Mouse (Mus musculus) Muller cell, postnatal 12 days (primary cell): ENCODE results near the gene Tmem233.
A peak's percentile ranks its signal among the peaks of the same experiment; 100 is the strongest.

Experiments
- DNase-seq: peaks from one replicate; pipeline ENCODE4 v3.0.0-alpha.2; 2015; ENCODE audit errors: inconsistent ontology term

Tmem233 gene

DNA sequence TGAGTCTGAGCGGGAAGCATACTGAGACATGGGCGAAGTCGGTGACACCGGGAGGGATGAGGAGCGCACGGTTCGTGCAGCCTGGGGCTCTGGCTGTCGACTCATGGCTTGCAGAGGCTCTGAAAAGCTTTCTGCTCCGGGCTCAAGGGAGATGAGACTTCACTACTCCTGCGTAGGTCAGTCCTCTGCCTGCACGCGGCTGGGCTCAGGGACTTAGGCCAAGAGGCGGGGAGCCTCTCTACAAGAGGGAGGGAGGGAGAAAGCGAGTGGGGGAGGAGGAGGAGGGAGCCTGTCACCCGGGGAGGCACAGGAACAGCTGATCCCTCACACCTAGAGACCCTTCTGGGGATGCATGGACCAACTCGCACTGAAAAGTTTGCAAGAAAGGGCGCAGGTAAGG is at the start of gene Tmem233:
Tmem233 (minus strand) TSS at position 164 of the 400 bp plus-strand sequence.
- no peak for DNase-seq

DNA sequence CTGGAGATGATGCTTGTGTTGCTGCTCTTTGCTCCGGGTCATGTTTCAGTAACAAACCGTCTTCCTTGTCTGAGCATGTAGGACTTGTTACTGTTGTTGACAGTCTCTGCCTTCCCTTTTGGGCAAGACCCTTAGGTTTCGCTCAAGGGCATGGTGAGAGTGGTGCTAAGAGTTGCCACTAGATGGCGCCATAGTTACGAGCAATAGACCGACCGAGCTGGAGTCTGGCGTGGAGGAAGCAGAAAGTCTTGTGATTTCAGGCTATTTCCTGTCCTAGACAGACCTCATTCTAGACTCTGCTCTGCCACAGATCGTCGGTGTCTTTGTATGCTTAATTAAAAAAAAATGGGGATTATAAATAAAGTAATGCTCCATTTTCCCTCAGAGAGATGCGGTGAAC is 40.3 kb upstream of the Tmem233 start:
- DNase-seq: peak; percentile 53

DNA sequence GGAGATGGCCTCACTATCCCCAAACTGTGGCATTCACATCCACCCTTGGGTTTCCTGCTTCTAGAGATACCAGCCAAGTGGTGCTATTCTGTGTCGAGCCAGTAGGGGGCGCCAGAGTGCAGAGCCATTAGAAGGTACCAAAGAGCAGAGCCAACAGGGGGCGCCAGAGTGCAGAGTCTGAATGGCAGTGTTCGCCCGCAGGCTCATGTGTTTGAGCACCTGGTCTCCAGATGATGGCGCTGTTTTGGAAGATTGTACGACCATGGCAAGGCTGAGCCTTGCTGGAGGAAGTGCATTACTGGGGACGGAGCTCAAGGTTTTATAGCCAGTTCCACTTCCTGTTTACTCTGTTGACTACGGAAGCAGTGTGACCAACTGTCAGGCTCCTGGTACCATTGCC is 33.5 kb upstream of the Tmem233 start:
- no peak for DNase-seq

DNA sequence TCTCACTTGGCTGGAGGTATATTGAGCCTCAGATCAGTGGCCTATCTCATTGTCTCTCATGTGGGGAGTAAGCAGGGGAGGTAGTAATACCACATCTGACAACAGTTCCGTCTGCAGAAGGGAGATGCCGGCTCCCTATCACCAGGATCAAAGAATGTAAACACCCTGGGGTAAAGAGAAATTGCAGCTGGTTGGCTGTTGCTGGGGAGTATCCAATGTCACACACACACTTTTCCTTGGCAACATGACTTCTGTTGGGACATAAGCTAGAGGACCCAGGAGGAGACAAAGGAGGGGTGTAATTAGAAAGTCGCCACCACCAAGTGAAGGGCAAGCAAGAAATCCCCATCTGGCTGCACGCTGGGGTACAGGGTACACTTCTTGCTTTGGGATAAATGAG is 33.1 kb upstream of the Tmem233 start:
- DNase-seq: no peak

DNA sequence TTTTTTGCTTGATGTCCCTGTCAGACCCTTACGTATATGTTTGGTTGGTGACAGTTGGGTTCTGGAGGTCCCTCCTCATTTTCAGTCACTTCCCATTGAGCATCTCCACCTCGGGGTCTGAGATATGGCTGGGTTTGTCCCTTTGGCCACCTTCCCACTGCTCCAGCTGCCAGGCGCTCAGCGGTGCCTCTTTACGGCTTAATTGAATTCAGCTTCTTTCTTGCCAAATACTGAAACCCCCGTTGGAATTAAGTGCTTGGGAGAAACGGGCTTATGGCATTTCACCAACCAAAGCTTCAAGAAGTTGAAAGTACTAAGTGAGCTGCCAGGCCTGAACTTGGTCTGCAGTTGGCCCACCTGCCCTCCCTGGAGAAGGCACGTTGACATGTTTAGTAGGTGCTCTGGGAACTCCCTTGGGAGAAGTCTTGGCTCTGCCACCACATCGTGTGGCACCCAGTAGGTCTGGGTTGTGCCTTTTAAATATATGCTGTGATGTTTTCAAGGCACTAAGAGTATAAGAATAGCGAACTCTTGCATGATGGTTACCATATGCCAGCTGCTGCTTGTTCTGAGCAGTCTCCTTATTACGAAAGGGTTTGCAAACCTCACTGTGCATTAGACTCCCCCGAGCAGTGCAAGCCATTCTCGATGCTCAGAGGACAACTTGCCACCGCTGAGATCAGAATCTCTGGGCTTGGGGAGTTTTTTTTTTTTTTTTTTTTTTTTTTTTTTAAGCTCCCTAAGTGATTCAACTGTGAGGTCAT is 32.2 kb upstream of the Tmem233 start:
- no peak for DNase-seq

DNA sequence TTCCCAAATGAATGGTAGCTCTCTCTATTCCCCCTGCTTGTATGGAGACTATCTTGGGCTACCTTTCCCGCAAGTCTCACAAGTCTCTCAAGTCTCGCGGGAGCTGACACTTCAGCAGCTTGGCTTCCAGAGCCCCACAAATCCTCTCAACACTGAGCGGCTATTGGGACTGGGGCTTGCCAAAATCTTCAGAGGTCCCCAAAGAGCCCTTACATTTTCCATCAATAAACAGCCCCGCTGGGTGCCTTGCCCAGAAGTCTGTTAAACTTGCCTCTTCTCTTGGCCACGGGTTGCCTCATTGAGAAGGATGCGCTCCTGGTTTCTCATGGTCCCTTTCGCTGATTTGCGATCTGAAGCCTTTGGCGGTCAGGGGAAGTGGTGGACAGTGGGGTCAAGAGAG is 25.6 kb upstream of the Tmem233 start:
- DNase-seq: no peak

DNA sequence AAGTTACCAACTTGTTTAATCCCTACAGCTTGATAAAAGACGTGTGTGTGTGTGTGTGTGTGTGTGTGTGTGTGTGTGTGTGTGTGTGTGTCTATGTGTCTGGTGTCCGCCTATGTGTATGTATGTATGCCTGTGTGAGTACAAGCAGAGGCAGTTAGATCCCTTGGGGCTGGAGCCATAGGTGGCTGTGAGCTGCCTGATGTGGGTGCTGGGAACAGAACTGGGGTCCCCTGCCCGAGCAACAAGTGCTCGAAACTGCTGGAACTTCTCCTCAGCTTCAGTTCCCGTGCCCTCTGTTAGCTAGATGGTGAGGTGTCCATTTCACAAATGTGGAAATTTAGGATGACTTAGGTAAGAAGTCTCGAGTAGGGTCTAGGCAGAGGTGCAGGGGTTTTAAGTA is 1.2 kb upstream of the Tmem233 start:
- no peak for DNase-seq

DNA sequence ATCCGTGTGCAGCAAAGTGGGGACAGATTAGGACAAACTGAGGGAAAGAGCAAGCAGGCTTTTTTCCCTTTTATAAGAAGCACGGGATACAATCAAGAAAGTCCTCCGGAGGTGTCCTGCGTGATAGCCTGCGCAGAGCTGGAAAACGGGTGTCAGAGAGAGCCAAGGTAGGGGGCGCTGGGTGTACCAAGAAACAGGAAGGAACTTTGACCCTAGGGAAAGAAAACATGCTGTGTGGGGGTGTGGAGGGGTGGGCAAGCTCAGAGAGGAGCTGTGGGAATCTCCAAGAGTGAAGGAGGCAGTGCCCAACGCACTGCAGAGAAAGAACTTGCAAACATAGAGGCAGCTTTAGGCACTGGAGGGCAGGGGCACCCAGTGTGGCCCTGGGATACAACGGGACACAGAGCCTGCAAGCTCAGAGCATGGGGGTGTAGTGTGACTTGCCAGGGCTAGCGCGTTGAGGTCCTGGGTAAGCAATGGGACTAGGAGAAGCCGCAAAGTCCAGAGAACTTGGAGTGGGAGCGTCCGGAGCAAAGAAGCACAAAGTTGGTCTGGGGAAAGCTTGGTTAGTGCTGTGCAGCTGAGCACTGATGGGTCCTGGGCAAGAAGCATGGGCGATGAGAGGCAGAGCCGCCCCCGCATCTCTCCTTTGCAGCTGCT is 673 bp downstream of the Tmem233 start:
- DNase-seq: no peak

DNA sequence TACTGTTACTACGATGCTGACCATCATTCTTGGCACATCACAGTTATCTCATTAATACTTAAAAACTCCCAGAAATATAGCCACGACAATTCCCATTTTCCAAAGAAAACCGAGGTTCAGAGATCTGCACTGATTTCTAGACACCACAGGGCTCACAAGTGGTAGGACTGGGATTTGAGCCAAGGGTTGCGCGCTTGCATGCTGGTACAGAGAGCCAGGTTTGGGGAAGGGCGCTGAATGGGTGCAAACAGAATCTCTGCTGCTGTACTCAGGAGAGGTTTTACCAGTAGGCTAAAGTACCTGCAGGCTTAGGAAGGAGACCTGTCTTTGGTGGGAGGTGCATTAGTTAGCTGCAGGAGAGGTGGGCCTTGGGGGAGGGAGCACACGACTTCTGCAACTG is 1.4 kb downstream of the Tmem233 start:
- no peak for DNase-seq

DNA sequence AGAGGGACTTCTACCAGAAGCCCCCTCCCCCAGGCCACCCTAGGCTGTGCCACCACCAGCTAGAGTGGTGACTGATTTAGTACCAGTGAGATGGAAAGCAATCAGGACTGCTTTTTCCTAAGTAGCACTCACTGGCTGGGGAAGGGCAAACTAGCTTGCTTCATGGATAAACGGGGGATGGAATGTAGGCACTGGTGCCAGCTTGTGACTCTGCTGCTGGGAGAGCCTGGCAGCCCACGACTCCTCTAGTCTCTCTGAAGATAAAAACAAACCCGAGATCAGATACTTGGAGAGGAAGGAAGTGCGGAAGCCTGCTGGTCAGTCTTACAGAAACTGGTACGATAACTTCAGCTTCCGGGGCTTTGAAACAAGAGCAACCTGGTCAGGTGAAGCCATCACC is 2.3 kb downstream of the Tmem233 start:
- DNase-seq: no peak

DNA sequence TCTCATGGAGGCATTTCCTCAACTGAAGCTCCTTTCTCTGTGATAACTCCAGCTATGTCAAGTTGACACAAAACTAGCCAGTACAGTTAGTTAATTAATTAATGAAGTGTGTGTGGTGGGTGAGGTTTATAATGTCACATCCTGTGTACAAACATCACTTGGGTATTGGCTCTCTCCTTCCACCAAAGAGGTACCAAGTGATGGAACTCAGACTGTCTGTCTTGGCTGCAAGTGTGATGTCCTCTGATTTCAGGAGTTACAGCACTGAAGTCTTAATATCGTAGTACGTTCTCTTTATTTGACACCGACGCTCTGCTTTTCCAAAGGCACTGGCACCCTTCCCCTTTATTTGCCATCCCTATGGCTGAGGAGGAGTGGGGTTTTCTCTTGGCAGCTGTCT is 13.4 kb downstream of the Tmem233 start:
- DNase-seq: no peak

DNA sequence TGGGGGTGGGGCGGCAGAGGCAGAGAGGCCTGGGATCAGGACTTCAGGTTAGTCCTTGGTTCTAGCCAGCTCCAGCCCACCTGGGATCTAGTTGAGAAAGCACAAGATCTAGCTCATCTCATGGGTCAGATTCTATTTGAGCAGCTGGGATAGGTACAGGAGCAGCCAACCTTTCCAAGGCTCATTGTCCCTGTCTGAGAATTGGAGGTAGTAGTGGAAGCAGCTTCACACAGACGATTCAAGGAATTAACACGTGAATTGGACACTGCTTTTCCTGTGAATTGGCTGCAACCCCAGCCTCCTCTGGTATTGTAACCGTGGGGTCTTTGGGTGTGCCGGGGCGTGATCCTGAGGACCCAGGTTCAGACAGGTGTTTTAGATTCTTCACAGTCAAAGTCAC is 30.2 kb downstream of the Tmem233 start:
- DNase-seq: no peak

DNA sequence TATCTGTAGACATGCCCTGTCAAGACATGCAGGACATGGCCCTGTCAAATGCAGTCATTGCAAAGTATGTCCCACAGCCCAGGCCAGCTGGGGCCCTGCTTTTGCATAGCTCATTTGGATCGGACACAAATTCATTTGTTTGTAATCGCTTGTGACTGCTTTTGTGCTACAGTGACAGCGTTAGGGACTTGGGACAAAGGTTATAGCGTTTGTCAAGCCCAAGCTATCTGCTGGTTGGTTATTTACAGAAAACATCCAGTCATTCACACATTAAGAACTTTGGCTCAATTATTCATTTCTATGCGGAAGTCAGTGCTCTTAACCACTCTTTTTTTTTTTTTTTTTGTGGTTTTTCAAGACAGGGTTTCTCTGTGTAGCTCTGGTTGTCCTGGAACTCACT is 30.9 kb downstream of the Tmem233 start:
- DNase-seq: no peak

DNA sequence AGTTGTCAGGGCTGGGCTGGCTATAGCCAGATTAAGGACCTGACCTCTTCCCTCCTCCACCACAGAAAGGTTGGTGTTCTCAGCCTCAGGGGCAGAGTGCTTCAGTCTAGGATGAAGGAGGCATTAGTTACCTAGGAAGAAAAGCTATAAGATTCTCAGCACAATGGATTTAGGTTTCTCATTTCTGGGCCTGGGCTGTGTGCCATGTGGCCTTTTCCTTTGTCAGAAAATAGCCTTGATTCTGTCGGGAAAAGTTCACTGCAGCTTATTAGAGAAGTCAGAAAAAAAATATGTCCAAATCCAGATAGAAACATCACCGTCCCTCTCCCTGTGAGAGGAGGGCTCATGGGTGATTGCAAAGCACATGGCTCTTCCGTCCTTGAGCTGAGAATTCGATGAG is 33.2 kb downstream of the Tmem233 start:
- no peak for DNase-seq

DNA sequence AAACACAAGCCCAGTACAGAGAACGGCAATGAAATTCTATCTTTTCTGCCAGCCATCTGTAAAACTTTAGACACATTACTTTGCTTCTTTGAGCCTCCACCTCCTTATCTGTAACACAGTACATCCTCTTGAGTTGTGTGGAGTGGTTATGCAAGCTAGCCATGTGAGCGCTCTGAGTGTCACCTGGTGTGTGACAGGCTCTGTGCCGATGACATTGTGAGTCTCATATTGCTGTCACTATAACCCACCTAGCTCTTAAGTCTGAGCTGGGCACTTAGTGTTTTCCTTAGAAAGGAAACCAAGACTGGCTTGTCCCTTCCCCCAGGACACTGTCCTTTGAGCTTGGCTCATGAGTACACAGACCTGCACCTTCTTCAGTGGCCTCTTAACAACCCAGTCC is 34.7 kb downstream of the Tmem233 start:
- DNase-seq: no peak

DNA sequence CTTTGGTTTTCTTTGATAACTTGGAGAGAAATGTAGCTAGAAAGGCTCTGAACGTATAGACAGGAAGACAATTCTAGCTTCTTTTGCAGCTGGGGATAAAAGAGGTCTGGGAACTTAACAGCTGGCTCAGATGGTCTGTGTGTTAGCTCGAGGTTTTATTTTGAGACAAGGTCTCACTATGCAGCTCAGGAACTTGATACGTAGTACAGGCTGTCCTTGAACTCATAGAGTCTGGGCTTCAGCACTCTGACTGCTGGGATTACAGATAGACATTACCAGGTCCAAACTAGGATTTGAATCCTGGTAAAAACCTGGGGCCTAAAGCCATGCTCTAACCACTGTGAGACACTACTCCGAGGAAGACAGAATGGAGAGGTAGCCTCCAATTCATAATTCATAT is 36.8 kb downstream of the Tmem233 start:
- no peak for DNase-seq

DNA sequence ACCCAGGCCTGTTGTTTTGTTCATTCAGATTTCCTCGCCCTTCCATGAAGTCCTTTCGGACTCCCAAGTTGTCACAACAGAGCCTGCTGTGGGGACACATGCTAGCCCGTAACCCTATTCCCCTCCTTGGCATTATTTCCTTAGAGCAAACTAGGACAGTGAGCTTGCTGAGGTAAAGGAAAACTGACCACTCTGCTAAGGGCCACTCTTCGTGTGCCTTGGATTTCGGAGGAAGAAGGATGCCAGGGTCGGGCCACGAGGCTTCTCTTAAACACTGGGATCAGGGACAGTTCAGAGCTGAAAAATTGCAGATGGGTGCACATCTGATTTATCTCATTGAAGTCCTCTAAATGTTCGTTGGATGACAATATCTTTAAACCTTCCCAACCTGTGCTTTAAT is 37.5 kb downstream of the Tmem233 start:
- DNase-seq: no peak

DNA sequence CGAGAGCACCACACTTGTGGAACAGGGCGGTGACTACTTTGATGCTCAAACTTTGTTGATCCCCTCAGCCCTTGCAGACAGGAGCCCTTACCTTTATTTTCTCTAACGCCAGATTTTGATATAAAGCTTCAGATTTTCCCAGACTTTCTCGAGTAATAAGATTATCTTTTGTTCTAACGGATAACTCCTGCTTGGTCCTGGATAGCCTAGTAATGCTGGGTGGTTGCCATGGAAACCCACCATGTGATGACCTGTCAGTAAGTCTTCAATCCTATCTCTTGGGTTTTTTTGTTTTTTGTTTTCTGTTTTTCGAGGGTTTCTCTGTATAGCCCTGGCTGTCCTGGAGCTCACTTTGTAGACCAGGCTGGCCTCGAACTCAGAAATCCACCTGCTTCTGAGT is 40.8 kb downstream of the Tmem233 start:
- no peak for DNase-seq

DNA sequence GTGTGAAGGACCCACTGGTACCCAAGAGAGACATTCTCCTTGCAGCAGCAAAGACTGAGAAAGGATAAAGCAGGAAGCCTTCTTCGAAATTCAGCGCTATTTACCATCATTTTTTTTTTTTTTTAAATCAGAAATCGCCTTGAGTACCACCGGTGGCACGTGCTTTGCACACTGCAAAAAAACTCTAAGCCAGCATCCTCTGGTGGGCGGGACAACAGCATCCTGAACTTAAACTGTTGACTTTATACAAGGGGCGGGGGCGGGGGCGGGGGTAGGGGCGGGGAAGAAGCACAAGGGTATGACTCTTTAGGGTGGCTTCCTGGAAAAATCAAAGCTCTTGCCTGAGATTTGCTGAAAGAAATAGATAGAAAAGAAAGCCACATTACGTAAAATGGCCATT is 43.3 kb downstream of the Tmem233 start:
- no peak for DNase-seq

DNA sequence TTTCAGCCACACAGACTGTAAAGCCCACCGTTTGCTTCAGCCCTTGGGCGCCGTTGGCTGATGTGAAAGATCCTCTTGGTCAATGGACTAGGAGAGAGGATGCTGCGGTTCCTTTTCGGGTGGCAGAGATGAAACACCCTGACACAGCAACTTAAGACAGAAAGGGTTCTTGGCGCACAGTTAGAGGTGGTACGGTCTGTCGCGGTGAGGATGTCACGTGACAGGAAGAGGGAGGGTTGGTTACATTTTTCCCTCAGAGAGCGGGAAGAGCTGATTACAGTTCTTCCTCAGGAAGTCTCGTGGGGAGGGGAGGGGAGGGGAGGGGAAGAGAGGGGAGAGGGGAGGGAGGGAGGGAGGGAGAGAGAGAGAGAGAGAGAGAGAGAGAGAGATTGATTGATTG is 45.3 kb downstream of the Tmem233 start:
- DNase-seq: no peak

DNA sequence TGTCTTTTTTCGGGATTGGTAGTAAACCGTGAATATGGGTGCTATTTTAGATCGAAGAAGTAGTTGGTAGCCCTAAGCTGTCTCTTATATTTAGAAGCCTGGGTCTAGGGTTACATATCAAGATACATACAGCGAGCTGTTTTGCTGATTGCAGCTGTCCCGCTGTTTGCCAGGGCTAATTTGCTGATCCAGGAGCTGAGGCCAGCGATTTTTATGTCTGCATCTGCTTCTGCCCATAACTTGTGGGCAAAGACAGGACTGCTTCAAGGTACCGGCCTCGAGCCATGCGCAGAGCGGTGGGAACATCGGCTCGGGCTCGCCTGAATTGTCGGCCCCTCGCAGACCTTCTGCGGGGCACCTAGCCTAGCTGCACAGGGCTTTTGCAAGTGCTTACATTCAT is 46.6 kb downstream of the Tmem233 start:
- DNase-seq: no peak

DNA sequence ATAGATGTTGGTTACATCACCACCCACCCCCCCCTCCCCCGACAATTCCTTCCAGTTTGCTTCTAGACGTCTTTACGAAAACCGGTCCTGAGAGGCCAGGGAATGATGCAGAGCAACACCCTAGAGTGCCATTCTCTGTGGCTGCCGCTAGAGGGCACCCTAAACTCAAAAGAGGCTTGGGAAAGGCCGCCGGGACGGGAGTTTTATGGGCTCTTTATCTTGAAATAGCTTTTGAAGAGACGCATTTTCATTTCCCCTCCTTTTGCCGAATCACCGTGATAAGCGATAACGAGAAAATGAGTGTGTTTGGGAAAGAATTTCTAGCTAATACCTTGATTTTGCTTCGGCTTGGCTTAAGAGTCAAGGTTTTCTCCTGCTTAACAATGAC is 51.9 kb downstream of the Tmem233 start:
- DNase-seq: peak; percentile 47

DNA sequence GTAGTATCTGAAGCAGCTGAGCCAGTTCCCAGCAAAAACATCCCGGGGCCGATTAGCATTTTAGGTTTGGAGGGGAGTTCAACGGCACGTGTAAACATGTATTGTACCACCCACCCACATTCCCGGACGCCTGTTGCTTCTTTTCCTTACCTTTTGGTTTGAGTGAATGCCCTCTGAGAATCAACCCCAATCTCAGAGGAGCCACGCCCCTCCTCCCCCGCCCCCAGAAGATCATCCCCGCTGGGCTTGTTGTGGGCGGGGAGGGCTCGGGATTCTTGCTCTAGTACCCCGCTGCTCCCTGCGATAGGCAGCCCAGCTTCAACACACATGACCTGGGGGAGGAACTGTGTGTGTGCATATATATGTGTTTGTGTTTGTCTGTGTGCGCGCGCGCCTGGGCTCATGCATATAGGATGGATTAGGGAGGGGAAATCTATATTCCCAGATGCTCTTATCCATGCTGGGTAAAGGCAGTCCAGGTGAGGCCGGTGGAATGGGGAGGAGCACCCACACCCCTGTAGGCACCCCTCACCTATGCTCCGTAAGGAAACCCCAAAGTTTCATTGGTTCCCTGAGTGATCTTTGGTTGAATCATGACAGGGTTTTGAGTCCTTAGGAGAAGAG is 52.4 kb downstream of the Tmem233 start:
- peak; percentile 32 for DNase-seq
